Mouse (Mus musculus): ENCODE data around the gene Obsl1. TPM values are rescaled to one million over a fixed set of nuclear protein-coding genes. Genes with fewer than 3 reads are reported as not detected.
A peak's percentile ranks its signal among the peaks of the same experiment; 100 is the strongest.

Obsl1 gene
- total RNA-seq, 2 experiments from 2014 or later, result 26.6 to 29.6 TPM

DNA sequence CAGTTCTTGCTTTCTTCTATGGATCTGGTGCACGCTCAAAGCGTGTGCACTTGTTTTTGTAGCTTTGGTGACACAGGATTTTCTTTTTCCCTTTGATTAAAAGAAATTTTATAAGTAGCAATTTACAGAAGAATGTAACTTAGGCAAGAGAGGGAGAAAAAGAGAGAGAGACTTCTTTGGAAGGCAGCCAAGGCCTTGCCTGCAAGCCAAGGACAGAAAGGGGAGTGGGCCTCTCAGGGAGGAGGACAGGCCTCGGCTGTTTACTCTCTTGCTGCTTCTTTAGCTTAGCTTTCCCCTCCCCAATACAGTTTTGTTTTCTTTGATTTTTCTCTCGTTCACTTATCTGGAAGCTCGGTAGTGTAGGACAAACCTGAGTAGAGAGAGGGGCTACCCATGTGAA is 13.3 kb upstream of the Obsl1 start:
- no peak for DNase-seq (ENCODE audit: low spot score in 2 of 2)

DNA sequence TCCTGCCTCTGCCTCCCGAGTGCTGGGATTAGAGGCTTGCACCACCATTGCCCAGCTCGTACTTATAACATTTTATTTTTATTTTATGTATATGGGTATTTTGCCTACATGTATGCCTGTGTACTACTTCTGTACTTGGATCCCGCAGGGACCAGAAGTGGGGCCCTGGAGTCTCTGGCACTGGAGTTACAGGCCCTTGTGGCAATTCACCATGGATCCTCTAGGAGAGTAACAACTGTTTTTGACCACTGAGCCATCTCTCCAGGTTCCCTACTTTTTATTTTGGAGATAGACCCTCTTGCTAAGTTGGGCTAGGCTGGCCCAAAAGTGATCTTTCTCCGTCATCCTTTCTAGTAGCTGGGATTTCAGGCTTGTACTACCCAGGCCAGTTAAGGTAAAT is 12.2 kb upstream of the Obsl1 start:
- DNase-seq (ENCODE audit: low spot score in 2 of 2), result no peak

DNA sequence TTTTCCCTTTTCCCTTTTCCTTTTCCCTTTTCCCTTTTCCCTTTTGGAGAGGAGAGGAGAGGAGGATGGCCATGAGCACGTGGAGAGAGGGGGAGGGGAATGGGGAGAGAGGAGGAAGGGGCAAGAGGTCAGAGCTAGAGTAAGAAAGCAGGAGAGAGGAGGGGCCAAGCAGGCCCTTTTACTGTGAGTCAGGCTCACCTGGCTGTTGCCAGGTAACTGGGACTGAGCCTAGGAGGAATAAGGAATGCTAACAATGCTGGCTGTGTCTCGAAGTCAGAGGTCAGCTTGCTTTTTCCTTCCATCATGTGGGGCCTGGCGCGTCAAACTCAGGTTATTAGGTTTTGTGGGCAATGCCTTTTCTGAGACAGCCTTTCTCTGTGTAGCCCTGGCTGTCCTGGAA is 11.7 kb upstream of the Obsl1 start:
- DNase-seq (ENCODE audit: low spot score in 2 of 2), result no peak

DNA sequence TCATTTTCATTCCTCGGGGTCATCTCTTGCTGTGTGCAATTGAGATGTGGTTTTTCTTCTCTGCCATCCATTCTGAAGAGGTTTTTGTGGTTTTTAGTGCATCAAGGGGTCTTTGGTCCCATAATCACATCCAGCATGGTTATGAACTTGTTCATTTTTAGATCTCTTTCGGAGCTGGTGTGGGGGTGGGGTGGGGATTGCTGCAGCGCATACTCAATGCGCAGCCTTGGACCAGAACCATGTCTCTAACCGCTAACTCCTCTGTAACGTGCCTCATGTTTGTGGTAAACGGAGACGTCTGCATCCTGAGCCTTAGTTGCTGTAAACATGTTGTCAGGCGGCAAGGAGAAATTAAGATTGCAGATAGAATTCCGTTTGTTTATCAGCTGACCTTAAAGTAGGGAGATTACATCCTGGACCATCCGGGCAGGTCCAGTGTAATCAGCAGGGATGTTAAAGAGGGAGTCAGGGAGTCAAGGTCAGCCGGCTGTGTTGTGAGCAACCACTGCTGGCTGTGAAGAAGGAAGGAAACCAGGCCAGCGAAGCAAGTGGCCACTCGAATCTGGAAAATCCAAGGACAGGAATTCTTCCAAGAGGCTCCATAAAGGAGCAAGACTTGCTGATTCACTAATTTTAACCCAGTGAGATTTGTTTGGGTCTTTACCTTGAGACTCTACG is 10.6 kb upstream of the Obsl1 start:
- no peak for DNase-seq (ENCODE audit: low spot score in 2 of 2)

DNA sequence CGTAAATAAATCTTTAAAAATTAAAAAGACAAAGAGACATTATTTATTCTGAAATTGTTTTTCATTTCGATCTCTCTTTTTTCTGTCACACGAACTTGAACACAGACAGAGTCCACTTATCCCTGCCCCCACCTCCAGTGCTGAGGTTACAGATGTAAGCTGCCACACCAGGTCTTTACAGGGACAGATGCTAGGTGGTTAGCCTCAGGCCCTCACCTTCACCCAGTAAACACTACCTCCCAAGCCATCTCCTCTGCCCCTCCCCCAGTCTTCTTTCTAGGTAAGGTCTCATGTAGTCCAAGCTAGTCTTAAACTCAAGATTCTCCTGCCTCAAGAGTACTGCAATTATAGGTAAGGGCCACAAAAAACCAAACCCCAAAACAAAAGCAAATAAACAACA is 6.3 kb upstream of the Obsl1 start:
- DNase-seq (ENCODE audit: low spot score in 2 of 2), result no peak

DNA sequence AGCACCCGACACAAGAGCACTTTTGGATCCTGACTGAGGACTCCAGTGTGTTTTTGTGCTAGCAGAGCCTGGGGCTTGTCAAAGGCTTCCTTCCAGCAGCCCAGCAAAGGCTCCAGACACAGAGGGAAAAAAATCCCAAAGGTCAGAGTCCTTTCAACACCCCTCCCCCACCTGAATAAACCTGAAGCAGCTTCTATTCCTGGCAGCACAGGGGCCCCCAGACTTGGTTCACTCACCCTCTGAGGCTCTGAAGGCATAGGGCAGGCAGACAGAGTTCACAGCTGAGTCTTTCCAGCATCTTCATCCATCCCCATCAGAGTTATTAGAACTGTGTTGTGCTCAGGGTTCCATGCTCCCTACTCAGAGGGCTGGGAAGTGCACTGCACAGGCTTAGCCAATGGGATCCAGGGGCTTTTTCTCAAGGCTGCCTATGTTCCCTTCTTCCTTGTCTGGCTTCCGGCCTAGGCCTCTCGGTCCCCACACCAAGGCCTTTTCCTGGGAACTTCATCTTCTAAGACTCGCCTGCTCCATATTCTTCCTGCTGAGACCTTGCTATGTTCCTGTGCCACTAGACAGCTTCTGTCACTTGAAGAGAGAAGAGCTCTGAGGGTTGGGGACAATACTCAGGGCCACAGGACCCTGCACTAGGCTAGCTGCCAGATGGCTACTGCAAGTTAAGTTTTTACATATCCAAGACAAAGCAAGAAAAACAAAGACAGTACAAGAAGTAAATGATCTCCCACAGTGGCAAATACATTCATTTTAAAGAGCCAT is 5.4 kb upstream of the Obsl1 start:
- no peak for DNase-seq (ENCODE audit: low spot score in 2 of 2)

DNA sequence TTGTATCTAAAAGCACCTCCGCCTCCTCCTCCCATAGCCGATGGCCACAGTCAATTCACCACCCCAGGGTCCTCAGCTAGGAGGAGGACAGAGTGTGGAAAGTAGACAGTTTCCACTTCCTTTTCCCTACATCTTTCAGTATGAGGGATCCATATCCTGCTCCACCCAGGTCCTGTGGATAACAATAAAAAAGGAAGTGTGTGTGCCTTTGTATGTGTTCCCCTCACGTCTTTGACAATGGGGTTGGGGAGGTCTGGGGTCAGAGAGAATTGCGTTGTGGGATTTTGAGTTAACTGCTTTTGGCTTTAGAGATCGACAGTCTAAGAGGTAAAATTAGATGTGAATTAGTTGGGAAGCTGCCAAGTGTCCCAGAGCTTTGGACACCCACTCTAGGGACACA is 3.9 kb upstream of the Obsl1 start:
- no peak for DNase-seq (ENCODE audit: low spot score in 2 of 2)

DNA sequence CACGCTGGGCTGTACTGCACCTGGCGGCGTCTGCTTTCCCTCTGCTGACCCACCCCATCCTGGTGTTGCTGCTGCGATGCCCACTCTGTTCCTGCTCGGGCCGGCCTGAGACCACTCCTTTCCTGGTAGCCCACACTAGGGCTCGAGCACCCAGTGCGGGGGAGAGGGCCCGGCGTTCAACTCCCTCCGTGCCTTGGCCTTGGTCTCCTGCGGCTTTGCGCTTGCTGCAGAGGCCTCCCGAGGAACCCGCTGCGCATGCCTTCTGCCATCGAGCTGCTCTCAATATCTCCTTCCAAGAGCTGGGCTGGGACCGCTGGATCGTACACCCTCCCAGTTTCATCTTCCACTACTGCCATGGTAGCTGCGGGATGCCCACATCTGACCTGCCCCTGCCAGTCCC is 3.3 kb upstream of the Obsl1 start:
- no peak for DNase-seq (ENCODE audit: low spot score in 2 of 2)

DNA sequence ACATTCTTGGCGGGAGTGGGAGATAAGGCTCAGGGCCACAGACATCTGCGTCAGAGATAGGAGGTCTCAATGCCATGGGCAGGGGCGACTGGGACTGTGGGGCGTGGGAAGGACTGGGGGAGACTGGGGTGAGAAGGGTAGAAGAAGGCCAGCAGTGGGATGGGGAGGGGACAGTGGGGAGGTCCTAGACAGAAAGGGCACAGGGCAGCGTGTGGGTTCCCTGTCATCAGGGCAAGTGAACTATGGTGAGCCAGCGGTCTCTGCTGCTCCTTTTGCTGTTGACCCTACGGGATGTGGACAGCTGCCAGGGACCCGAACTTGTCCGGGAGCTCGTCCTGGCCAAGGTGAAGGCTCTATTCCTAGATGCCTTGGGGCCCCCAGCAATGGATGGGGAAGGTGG is 754 bp upstream of the Obsl1 start, which contains the start of gene Inha:
Inha (plus strand) TSS at position 72 of the 400 bp plus-strand sequence.
- no peak for DNase-seq (ENCODE audit: low spot score in 2 of 2)

DNA sequence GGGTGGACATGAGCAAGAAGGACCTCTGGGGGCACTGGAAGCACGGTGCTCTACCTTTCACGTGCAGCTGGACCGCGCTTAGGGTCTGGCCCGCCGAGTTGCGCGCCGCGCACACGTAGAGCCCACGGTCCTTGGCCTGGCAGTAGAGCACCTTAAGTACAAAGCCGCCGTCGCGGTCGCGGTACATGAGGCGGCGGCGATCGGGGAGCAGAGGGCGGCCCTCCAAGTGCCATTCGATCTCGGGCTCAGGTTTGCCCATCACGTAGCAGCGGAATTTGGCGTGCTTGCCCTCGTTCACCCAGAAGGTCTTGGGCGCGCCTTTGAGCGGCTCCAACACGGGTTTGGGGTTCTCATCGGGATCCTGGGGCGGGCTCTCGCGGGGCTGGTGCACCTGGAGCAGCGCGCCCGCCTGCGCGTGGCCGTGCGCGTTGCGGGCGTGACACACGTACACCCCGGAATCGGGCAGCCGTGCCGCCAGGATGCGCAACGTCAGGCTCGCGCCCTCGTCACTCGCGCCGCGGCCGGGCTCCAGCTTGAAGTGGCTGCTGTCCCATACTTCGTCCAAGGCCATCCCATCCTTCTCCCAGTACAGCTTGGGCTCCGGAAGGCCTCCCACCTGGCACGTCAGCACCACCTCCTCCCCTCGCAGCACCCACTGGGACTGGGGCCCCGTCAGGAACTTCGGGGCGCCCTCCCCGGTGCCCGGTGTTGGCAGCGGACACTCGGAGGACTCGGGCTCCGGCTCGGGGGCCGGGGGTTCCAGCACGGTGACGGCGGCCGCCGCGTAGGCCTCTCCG is 895 bp downstream of the Obsl1 start:
- DNase-seq (ENCODE audit: low spot score in 2 of 2), result peak; percentile 74 to 89

DNA sequence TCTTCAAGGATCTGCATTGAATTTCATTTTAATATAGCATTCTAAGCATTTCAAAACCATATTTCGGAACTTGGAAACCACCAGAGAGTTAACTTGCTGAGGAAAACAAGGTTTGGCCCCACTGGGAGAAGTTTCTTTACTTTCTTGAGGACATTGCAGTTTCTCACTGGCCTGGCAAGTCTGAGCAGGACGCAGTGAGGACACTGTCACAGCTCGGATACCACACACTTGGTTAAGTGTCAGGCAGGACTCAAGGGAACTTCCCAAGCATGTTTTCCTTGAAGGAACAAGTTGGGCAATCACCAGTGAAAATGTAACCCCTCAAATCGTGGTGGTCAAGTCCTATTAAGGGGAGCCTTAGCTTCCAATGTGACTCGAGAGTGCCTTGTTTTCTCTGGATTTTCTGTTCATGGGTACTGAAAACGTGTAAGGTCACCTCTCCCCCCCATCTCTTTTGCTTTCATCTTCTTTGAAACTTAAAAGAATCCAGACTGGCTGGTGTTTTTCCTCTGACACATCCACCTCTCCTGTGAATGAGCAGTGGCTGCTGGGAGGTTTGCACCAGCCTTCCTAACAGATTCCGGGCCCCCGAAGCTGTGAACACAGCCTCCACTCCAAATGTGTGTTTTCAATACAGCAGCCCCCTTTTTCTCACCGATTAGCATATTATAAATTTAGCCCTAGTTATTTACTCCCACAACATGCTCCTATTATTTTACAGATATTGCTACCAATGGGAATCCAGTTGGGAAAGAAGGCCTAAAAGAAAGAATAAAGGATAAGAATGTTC is 1.8 kb downstream of the Obsl1 start:
- peak in 1 of 2 experiments; percentile 53 for DNase-seq (ENCODE audit: low spot score in 2 of 2)

DNA sequence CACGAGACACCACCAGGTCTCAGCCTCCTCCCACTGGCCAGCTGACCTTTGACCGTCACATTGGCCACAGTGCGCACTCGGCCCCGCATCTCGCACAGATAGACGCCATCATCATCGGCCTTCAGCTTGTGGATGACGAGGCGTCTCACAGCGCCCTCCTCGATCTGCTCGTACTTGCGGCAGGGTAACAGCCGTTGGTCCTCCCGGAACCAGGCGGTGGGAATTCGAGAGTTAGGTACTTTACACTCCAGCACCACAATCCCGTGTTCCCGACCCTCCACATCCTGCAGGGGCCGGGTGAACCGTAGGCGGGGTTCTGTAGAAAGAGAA is 2.6 kb downstream of the Obsl1 start:
- no peak for DNase-seq (ENCODE audit: low spot score in 2 of 2)

DNA sequence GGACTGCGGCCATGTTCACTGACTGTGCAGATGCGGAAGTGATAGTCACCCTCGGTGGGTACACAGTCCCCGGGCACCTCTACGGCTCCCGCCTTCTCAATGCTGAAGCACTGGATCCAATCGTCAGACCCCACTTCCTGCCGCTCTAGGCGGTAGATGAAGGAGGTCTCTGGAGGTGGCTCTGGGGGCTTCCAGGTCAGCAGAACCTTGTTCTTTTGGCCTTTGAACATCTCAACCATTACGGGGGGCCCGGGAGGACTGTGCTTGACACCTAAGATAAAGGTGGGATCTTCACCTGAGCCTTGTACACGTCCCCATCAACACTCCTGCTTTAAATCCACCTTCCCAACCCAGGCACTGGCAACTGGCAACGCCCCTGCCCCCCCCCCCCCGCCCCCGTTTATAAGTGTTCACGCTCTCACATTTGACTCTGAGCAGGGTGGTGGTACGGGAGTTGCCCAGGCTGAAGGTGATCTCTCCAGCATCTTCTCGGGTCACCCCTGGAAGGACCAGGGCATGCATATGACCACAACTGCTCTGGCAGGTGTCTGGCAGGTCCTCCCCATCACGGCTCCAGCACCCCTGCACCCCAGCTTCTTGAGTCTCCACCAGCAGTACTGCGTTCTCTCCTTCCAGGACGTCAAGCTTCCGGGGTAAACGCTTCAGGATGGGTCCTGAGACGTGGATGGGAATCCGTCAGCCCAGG is 3.2 kb downstream of the Obsl1 start:
- no peak for DNase-seq (ENCODE audit: low spot score in 2 of 2)

DNA sequence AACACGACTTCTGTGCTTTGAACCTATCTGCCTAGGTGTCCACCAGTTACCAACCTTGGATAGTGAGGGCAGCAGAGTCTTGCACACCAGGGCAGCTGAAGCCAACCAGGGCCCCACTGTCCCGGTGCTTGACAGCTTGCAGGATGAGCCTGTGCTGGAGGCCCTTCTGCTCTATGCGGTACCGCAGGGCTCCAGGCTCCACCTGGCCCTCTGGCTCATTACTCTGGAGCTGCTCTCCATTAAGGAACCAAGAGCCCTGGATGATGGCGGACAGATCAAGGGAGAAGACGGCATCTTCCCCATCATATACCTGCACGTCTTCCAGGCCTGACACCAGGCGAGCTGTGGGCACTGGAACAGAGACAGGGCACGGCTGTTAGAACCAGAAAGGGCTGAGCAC is 4.3 kb downstream of the Obsl1 start:
- DNase-seq (ENCODE audit: low spot score in 2 of 2), result no peak

DNA sequence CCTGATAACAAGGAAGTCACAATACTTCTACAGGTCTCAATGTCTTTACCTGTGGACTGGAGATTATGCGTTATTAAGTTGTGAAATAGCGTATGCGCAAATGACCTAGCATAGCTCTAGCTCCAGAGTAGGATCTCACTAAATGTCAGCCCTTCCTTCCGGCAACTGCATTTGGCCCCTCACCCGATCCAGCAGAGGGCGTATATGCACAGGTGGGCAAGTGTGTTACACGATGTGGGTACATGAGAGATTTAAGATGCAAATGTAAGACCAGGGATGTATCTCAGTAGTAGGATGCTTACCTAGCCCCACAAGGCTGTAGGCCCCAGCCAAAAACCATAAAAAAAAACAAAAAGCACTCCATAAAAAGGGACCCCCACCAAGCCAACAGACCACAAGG is 6.8 kb downstream of the Obsl1 start:
- no peak for DNase-seq (ENCODE audit: low spot score in 2 of 2)

DNA sequence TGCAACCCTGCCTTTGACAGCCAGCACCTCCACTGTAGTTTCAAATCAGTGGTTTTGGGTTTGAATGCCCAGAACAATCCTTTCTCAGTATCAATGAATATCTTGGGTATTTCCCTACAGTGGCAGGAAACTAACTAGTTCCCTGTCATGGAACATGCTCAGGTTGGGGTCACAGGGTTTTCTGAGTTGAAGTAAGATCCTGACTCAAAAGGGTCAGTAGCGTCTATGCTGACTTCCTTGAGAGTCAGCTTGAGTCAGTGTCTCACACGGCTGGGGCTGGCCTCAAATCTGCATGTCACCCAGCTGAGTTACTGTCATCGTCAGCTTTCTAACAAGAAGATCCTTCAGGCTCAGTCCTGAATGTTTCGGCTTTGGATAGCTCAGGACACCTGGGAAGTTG is 7.4 kb downstream of the Obsl1 start:
- no peak for DNase-seq (ENCODE audit: low spot score in 2 of 2)

DNA sequence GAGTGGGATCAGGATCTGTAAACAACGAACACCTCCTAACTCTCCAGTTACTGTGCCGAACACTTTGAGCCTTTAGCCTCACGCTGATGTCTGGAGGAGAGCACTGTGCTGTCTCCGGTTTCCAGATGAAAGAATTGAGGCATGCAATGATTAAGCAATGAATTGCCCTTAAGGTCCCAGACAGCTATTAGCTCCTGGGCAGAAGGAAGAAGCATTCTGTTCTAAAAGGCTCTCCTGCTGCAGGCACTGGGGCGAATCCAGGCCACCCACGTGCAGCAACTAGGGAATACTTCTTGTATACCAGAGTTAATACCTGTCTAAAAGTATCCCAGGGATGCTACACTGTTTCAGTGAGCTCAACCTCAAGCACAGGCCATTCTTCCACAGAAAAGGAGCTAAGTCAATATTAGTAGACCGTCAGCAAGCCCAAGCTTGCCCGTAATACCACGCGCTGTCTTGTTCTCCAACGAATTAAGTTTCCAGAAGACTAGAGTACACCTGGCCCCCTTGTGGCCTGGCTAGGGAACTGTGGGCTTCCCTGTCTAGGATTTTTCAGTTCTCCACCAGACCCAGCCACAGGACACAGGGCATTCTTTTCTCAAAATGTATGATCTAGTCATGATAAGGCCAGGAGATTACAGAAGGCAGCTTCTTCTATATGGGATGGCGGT is 11.2 kb downstream of the Obsl1 start:
- peak in 1 of 2 experiments; percentile 38 for DNase-seq (ENCODE audit: low spot score in 2 of 2)

DNA sequence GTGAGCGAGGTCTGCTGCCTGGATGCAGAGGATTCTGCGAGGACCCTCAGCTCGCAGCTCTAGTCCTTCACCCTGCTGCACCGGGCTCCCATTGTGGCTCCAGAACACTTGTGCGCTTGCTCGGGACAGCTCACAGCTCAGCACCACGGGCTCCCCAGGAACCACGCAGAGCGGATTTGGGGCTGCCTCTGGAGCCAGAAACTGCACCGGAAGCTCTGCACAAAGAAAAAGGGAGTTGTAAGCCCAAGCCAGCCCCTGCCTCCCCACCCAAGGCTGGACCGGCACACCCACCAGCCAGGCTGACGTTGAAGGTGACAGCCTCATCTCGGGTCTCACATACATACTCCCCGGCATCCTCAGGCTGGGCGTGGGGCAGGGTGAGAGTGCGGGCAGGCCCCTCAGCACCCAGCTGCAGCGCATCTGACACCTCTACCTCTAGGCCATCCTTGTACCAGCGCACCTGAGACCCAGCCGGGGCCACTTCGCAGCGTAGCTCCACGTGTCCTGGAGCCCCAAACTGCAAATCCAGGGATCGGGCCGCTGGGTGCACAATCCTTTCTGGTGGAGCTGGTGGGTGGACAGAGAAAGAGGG is 13.6 kb downstream of the Obsl1 start:
- DNase-seq (ENCODE audit: low spot score in 2 of 2), result no peak

DNA sequence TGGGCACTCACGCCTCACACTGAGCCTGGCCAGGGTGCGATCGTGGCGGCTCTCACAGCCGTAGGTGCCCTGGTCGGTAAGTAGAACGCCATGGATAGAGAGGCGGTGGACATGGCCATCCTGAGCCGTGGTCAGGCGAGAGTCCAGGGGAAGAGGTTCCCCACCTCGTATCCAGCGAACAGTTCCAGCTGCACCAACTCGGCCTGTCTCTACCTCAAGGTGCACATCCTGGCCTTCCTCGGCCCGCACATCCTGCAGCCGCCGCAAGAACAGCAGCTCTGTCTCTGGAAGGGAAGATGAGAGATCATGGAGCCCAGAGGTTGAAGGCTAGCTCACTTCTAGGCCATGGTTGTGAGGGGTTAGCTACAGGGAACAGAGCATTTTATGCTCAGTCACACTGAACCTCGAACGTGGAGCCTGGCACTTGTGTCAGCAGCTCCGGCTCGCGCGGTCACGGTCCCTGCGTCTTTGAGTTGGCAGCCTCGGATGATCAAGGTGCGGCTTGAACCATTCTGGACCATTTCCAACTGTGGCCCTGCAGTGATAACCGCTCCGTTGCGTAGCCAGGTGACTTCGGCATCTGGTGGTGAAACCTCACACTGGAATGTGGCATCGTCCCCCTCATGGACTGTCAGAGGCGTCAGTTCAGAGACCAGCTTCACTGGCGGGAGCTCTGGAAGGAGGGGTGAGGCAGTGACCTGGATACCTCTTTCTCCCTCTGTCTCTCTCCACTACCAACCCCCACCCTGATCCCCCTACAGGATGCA is 15.3 kb downstream of the Obsl1 start:
- no peak for DNase-seq (ENCODE audit: low spot score in 2 of 2)
